Mouse (Mus musculus) spleen, adult 2 months (tissue): ENCODE measurements at regions not wholly inside any gene's neighbourhood (a gene's known extent, or its start where the extent isn't known, plus 50 kb on each side); places are given as distances from the start of the nearest gene placed in this dataset.
A peak's percentile ranks its signal among the peaks of the same experiment; 100 is the strongest.

Source experiments
- DNase-seq, 2 experiments: peaks; one replicate each; pipeline versions ENCODE4 v3.0.0 to v3.0.0-alpha.2; 2012 to 2021; ENCODE audit warnings: low spot score in 2 of 2, low read depth in 1 of 2
- H3K27ac ChIP-seq: fragments of 200-500 bp; 2 replicates; pipeline ENCODE4 v1.5.1; 2012; ENCODE audit warnings: low read length, inconsistent platforms; ENCODE audit not compliant: insufficient read depth
- H3K27me3 ChIP-seq: fragments of 200-500 bp; 2 replicates; pipeline ENCODE4 v1.6.1; 2012; ENCODE audit warnings: mild to moderate bottlenecking, moderate library complexity, low read length, inconsistent platforms; ENCODE audit not compliant: control insufficient read depth, insufficient read depth
- H3K36me3 ChIP-seq: fragments of 200-500 bp; 2 replicates; pipeline ENCODE4 v1.6.1; 2012; ENCODE audit warnings: mild to moderate bottlenecking, low read length, inconsistent platforms; ENCODE audit not compliant: control insufficient read depth, insufficient read depth
- H3K4me1 ChIP-seq: fragments of 200-500 bp; 2 replicates; pipeline ENCODE4 v1.6.1; 2011; ENCODE audit warnings: inconsistent platforms; ENCODE audit not compliant: control insufficient read depth, insufficient read depth, insufficient read length
- H3K4me3 ChIP-seq: fragments of 200-500 bp; 2 replicates; pipeline ENCODE4 v1.5.1; 2011; ENCODE audit warnings: mild to moderate bottlenecking, inconsistent platforms; ENCODE audit not compliant: insufficient read depth, insufficient read length; ENCODE audit errors: extremely low read depth
- CTCF ChIP-seq: fragments of 200-500 bp; IDR thresholded peaks from 2 replicates; pipeline ENCODE4 v1.5.1; 2011; ENCODE audit warnings: mild to moderate bottlenecking, inconsistent platforms; ENCODE audit not compliant: insufficient read depth, insufficient read length, insufficient replicate concordance; ENCODE audit errors: extremely low read depth
- POLR2A ChIP-seq: fragments of 200-500 bp; IDR thresholded peaks from 2 replicates; pipeline ENCODE4 v1.6.1; 2011; ENCODE audit warnings: low read depth, low read length, inconsistent platforms
- WGBS: fragments of 180-500 bp; shearing (Covaris S2); methylation state at CpG from one replicate; pipeline ENCODE4 v1.1.7; 2018; 5-methylcytosine and 5-hydroxymethylcytosine counted together

GRCm38 (mm10) chr5:103364791-103365699 is 59.9 kb upstream of the Ptpn13 start:
- H3K27ac ChIP-seq: no peak overlapping the region
- TF ChIP-seq POLR2A: no peak
- TF ChIP-seq CTCF: no peak
- no peaks in the 10 kb centered on the region for H3K4me1 ChIP-seq
- no peaks in the 10 kb centered on the region for H3K36me3 ChIP-seq
- H3K27me3 ChIP-seq: no peaks in the 10 kb centered on the region
- WGBS: 91% methylated on average over 21 of the region's 21 CpGs
- no peak overlapping the region for H3K4me3 ChIP-seq
- no peak for DNase-seq

GRCm38 (mm10) chr5:103360775-103361247 is 64.2 kb upstream of the Ptpn13 start:
- Histone ChIP-seq H3K4me1 (no peaks in the 10 kb centered on the region), H3K4me3 (no peak overlapping the region; the same call in 1 of the 2 replicates), H3K36me3 (no peaks in the 10 kb centered on the region), H3K27ac (peak overlapping the region; percentile 33; the same call in 1 of the 2 replicates), H3K27me3 (no peaks in the 10 kb centered on the region)
- DNase-seq: no peak
- 50% methylated on average over 13 of the region's 13 CpGs for WGBS
- no peak for TF ChIP-seq CTCF
- TF ChIP-seq POLR2A: no peak

GRCm38 (mm10) chr5:103360360-103360759 is 64.6 kb upstream of the Ptpn13 start:
- no peak for TF ChIP-seq CTCF
- no peak for TF ChIP-seq POLR2A
- Histone ChIP-seq H3K27ac (peak overlapping the region; percentile 33; the same call in 1 of the 2 replicates), H3K4me3 (no peak overlapping the region; the same call in 1 of the 2 replicates), H3K36me3 (no peaks in the 10 kb centered on the region), H3K4me1 (no peaks in the 10 kb centered on the region), H3K27me3 (no peaks in the 10 kb centered on the region)
- 35% methylated on average over 10 of the region's 10 CpGs for WGBS
- no peak for DNase-seq

GRCm38 (mm10) chr5:103357558-103357957 is 67.4 kb upstream of the Ptpn13 start:
- Histone ChIP-seq H3K27me3 (no peaks in the 10 kb centered on the region), H3K4me3 (no peak overlapping the region), H3K27ac (no peak overlapping the region), H3K4me1 (no peaks in the 10 kb centered on the region), H3K36me3 (no peaks in the 10 kb centered on the region)
- no peak for DNase-seq
- 94% methylated on average over 5 of the region's 5 CpGs for WGBS
- no peak for TF ChIP-seq CTCF
- TF ChIP-seq POLR2A: no peak

GRCm38 (mm10) chr5:103356500-103356899 is 68.5 kb upstream of the Ptpn13 start:
- H3K27me3 ChIP-seq: no peaks in the 10 kb centered on the region
- no peak overlapping the region for H3K4me3 ChIP-seq
- no peaks in the 10 kb centered on the region for H3K36me3 ChIP-seq
- DNase-seq: no peak
- H3K4me1 ChIP-seq: no peaks in the 10 kb centered on the region
- WGBS: 64% methylated on average over 6 of the region's 6 CpGs
- TF ChIP-seq POLR2A (no peak), CTCF (no peak)
- no peak overlapping the region for H3K27ac ChIP-seq

- no peak overlapping the region for H3K4me3 ChIP-seq
- no peaks in the 10 kb centered on the region for H3K36me3 ChIP-seq
- no peak overlapping the region for H3K27ac ChIP-seq
- WGBS: 48% methylated on average over 21 of the region's 21 CpGs
- H3K27me3 ChIP-seq: no peaks in the 10 kb centered on the region
- H3K4me1 ChIP-seq: no peaks in the 10 kb centered on the region
- no peak for TF ChIP-seq POLR2A
- no peak for TF ChIP-seq CTCF
- no peak for DNase-seq
These were observed 69.4 kb upstream of the Ptpn13 start for GRCm38 (mm10) chr5:103355372-103356300.
